Mouse (Mus musculus): ENCODE results near the gene Chrdl2. TPM values are rescaled to one million over a fixed set of nuclear protein-coding genes. Genes with fewer than 3 reads are reported as not detected.
A peak's percentile ranks its signal among the peaks of the same experiment; 100 is the strongest.
"Not testable (repeated sequence)": the region's sequence is repeated elsewhere in the genome, so short reads cannot be mapped to it uniquely, and the experiment has no call there.

Gene Chrdl2
- polyA plus RNA-seq, 1 experiment from 2014 or later, result 0.90 TPM

DNA sequence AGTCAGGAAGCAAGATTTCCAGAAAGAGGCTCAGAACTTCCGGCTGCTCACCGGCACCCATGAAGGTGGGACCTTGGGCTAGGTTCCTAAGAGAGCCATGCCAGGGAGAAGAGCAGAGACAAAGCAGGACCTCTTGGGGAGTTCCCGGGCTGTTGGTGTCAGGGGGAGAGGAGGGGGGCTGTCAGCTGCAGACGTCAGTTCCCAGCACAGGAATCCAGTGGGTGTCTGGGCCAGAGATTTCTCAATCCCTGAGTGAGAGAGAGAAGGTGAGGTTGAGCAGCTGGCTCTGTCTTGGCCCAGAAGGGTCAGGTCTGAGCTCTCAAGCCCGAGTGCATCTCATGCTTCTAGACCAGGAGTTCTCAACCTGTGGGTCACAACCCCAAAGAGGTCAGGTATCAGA is 27.7 kb downstream of the Chrdl2 start:
- Histone ChIP-seq H3K4me1 (ENCODE audit: insufficient read depth, low read length) (peaks cover 6% of the 10 kb centered on the region; the same call in 1 of the 2 replicates), H3K9me3 (ENCODE audit: low read length) (no peaks in the 10 kb centered on the region), H3K27ac (ENCODE audit: low read length) (no peak overlapping the region), H3K27me3 (ENCODE audit: insufficient read depth, low read length) (no peaks in the 10 kb centered on the region), H3K4me3 (ENCODE audit: low read length) (no peak overlapping the region), H3K4me2 (replicated peaks; ENCODE audit: low read depth, low read length) (no peak overlapping the region), H3K9ac (replicated peaks; ENCODE audit: low read length) (no peak overlapping the region), H3K36me3 (ENCODE audit: insufficient read depth, low read length) (no peaks in the 10 kb centered on the region)
- no peak for ATAC-seq (ENCODE audit: low FRiP score, low TSS enrichment)
- 63% methylated on average over 5 of the region's 5 CpGs for WGBS

DNA sequence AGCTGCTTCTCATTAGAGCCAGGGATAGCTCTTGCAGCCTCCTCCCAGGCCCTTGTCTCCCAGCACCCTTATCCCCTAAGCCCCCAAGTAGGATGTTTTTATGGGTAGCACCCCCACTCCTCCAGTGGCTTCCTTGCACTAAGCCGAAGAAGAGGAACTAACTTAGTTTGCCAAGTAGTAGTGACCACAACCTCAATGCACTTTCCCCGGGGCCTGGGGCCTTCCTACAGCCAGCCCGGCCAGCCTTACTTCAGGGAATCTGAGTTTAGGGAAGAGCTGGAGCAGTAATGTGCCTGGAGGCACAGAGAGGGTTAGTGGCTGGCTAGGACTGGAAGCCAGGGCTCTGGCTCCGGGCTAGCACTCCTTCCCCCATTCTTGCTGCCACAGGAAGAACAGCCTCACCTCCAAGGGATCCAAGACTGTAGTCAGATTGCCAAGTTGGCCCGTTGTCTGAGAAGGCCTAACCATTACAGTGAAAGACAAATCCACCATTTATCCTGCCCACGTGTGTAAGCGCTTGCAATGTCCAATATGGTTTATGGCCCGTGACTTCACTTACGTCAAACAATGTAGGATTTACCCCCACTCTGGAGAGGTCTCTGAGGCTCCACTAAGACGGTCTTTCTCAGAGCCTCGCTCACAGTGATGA is 29.0 kb downstream of the Chrdl2 start:
- H3K36me3 ChIP-seq (ENCODE audit: insufficient read depth, low read length), result no peaks in the 10 kb centered on the region
- ATAC-seq (ENCODE audit: low FRiP score, low TSS enrichment), result 0 out of 2 replicates have a peak, but pooled peaks have one; percentile 7
- WGBS, result 48% methylated on average over 11 of the region's 11 CpGs
- no peak overlapping the region for H3K4me2 ChIP-seq (replicated peaks; ENCODE audit: low read depth, low read length)
- no peak overlapping the region for H3K9ac ChIP-seq (replicated peaks; ENCODE audit: low read length)
- no peak overlapping the region for H3K4me3 ChIP-seq (ENCODE audit: low read length)
- H3K27ac ChIP-seq (ENCODE audit: low read length), result no peak overlapping the region
- H3K27me3 ChIP-seq (ENCODE audit: insufficient read depth, low read length), result no peaks in the 10 kb centered on the region
- H3K9me3 ChIP-seq (ENCODE audit: low read length), result no peaks in the 10 kb centered on the region
- peaks cover 6% of the 10 kb centered on the region; the same call in 1 of the 2 replicates for H3K4me1 ChIP-seq (ENCODE audit: insufficient read depth, low read length)

GRCm38 (mm10) chr7:100036050-100036449 is 30.1 kb downstream of the Chrdl2 start:
- Histone ChIP-seq H3K36me3 (ENCODE audit: insufficient read depth, low read length) (no peaks in the 10 kb centered on the region), H3K4me1 (ENCODE audit: insufficient read depth, low read length) (peaks cover 9% of the 10 kb centered on the region; the same call in 1 of the 2 replicates), H3K27ac (ENCODE audit: low read length) (no peak overlapping the region), H3K9ac (replicated peaks; ENCODE audit: low read length) (no peak overlapping the region), H3K9me3 (ENCODE audit: low read length) (no peaks in the 10 kb centered on the region), H3K4me3 (ENCODE audit: low read length) (no peak overlapping the region), H3K27me3 (ENCODE audit: insufficient read depth, low read length) (no peaks in the 10 kb centered on the region), H3K4me2 (replicated peaks; ENCODE audit: low read depth, low read length) (no peak overlapping the region)
- WGBS, result 70% methylated on average over 7 of the region's 7 CpGs
- no peak for ATAC-seq (ENCODE audit: low FRiP score, low TSS enrichment)

DNA sequence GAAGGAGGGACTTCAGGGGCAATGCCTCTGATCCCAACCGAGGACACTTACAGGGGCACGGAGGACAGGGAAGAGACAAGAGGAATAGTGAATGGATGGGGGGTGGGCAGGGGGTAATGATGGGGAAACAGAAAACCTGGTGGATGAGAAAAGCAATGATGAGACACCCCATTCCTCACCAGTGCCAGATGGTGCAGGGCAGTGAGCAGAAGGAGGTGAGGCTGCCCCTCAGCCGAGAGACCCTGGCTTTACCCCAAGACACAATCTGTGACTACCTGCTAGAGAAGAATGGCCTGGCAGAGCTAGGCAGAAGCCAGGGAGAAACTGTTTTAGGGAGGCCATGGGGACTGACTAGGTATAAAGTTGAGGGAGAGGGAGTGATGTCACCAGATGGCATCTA is 30.5 kb downstream of the Chrdl2 start:
- no peak overlapping the region for H3K4me2 ChIP-seq (replicated peaks; ENCODE audit: low read depth, low read length)
- H3K9ac ChIP-seq (replicated peaks; ENCODE audit: low read length), result no peak overlapping the region
- peaks cover 9% of the 10 kb centered on the region; the same call in 1 of the 2 replicates for H3K4me1 ChIP-seq (ENCODE audit: insufficient read depth, low read length)
- 60% methylated on average over 3 of the region's 3 CpGs for WGBS
- no peaks in the 10 kb centered on the region for H3K27me3 ChIP-seq (ENCODE audit: insufficient read depth, low read length)
- ATAC-seq (ENCODE audit: low FRiP score, low TSS enrichment), result no peak
- H3K4me3 ChIP-seq (ENCODE audit: low read length), result no peak overlapping the region
- H3K27ac ChIP-seq (ENCODE audit: low read length), result no peak overlapping the region
- no peaks in the 10 kb centered on the region for H3K36me3 ChIP-seq (ENCODE audit: insufficient read depth, low read length)
- no peaks in the 10 kb centered on the region for H3K9me3 ChIP-seq (ENCODE audit: low read length)

GRCm38 (mm10) chr7:100042120-100042519 is 36.1 kb downstream of the Chrdl2 start:
- H3K27ac ChIP-seq (ENCODE audit: low read length), result no peak overlapping the region
- no peaks in the 10 kb centered on the region for H3K9me3 ChIP-seq (ENCODE audit: low read length)
- ATAC-seq (ENCODE audit: low FRiP score, low TSS enrichment), result peak; percentile 58
- H3K27me3 ChIP-seq (ENCODE audit: insufficient read depth, low read length), result no peaks in the 10 kb centered on the region
- H3K36me3 ChIP-seq (ENCODE audit: insufficient read depth, low read length), result no peaks in the 10 kb centered on the region
- H3K4me2 ChIP-seq (replicated peaks; ENCODE audit: low read depth, low read length), result peak overlapping the region; percentile 30; the same call in 1 of the 2 replicates
- peaks cover 30% of the 10 kb centered on the region for H3K4me1 ChIP-seq (ENCODE audit: insufficient read depth, low read length)
- WGBS, result 9% methylated on average over 31 of the region's 31 CpGs
- no peak overlapping the region for H3K9ac ChIP-seq (replicated peaks; ENCODE audit: low read length)
- H3K4me3 ChIP-seq (ENCODE audit: low read length), result no peak overlapping the region

GRCm38 (mm10) chr7:100043096-100043495 is 37.1 kb downstream of the Chrdl2 start:
- Histone ChIP-seq H3K9ac (replicated peaks; ENCODE audit: low read length) (no peak overlapping the region), H3K27me3 (ENCODE audit: insufficient read depth, low read length) (no peaks in the 10 kb centered on the region), H3K36me3 (ENCODE audit: insufficient read depth, low read length) (no peaks in the 10 kb centered on the region), H3K27ac (ENCODE audit: low read length) (no peak overlapping the region), H3K4me1 (ENCODE audit: insufficient read depth, low read length) (peaks cover 30% of the 10 kb centered on the region), H3K4me2 (replicated peaks; ENCODE audit: low read depth, low read length) (no peak overlapping the region), H3K4me3 (ENCODE audit: low read length) (no peak overlapping the region), H3K9me3 (ENCODE audit: low read length) (no peaks in the 10 kb centered on the region)
- 87% methylated on average over 5 of the region's 5 CpGs for WGBS
- ATAC-seq (ENCODE audit: low FRiP score, low TSS enrichment), result 0 out of 2 replicates have a peak, but pooled peaks have one; percentile 5

DNA sequence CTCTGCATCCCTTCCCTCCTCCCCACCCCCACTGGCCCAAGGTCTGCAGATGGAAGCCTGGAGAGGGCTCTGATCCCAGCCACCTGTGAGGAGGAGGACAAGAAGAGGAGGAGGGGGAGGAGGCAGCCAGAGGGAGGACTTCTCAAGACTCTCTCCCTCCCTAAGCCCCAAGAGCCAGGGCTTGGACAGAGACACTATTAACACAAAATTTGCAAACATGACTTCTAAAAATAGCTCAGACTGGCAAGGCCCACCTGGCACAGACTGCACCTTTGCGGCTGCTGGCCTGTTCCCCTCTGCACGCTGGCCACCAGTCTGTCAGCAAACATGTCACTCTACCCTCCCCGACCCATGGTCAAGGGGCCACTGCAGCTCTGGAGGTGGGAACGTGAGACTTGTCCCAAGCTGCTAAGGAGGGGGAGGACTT is 37.6 kb downstream of the Chrdl2 start:
- H3K9ac ChIP-seq (replicated peaks; ENCODE audit: low read length), result no peak overlapping the region
- WGBS, result 16% methylated on average over 4 of the region's 4 CpGs
- H3K36me3 ChIP-seq (ENCODE audit: insufficient read depth, low read length), result no peaks in the 10 kb centered on the region
- no peak overlapping the region for H3K4me3 ChIP-seq (ENCODE audit: low read length)
- H3K4me1 ChIP-seq (ENCODE audit: insufficient read depth, low read length), result peaks cover 30% of the 10 kb centered on the region
- H3K27ac ChIP-seq (ENCODE audit: low read length), result no peak overlapping the region
- H3K4me2 ChIP-seq (replicated peaks; ENCODE audit: low read depth, low read length), result no peak overlapping the region
- no peaks in the 10 kb centered on the region for H3K9me3 ChIP-seq (ENCODE audit: low read length)
- peak; percentile 58 for ATAC-seq (ENCODE audit: low FRiP score, low TSS enrichment)
- no peaks in the 10 kb centered on the region for H3K27me3 ChIP-seq (ENCODE audit: insufficient read depth, low read length)

DNA sequence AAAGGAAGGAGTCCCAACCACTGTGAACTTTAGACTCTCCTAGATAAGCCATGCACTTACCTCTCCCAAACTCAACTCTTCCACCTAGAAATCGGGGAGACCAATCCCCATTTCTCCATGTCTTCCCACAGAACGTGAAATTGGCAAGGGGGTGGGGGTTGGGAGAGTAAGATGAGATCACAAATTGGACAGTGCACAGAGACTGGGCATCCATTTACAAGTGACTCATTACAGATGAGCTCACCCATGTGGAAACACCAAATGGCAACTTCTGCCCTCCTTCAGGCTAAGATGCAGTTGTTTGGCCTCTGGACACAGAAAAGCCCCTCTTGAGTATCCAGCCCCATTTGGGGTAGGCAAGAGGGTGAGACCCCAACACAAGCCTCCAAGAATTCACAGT is 40.5 kb downstream of the Chrdl2 start:
- ATAC-seq (ENCODE audit: low FRiP score, low TSS enrichment), result no peak
- peaks cover 27% of the 10 kb centered on the region for H3K4me1 ChIP-seq (ENCODE audit: insufficient read depth, low read length)
- 51% methylated on average over 2 of the region's 2 CpGs for WGBS
- no peak overlapping the region for H3K27ac ChIP-seq (ENCODE audit: low read length)
- no peaks in the 10 kb centered on the region for H3K9me3 ChIP-seq (ENCODE audit: low read length)
- no peak overlapping the region for H3K9ac ChIP-seq (replicated peaks; ENCODE audit: low read length)
- no peaks in the 10 kb centered on the region for H3K27me3 ChIP-seq (ENCODE audit: insufficient read depth, low read length)
- no peak overlapping the region for H3K4me2 ChIP-seq (replicated peaks; ENCODE audit: low read depth, low read length)
- no peak overlapping the region for H3K4me3 ChIP-seq (ENCODE audit: low read length)
- H3K36me3 ChIP-seq (ENCODE audit: insufficient read depth, low read length), result no peaks in the 10 kb centered on the region

GRCm38 (mm10) chr7:100051904-100052303 is 45.9 kb downstream of the Chrdl2 start:
- H3K27ac ChIP-seq (ENCODE audit: low read length), result no peak overlapping the region
- H3K4me1 ChIP-seq (ENCODE audit: insufficient read depth, low read length), result peaks cover 1% of the 10 kb centered on the region; the same call in 1 of the 2 replicates
- no peaks in the 10 kb centered on the region for H3K9me3 ChIP-seq (ENCODE audit: low read length)
- ATAC-seq (ENCODE audit: low FRiP score, low TSS enrichment), result no peak
- H3K4me2 ChIP-seq (replicated peaks; ENCODE audit: low read depth, low read length), result no peak overlapping the region
- no peak overlapping the region for H3K4me3 ChIP-seq (ENCODE audit: low read length)
- H3K27me3 ChIP-seq (ENCODE audit: insufficient read depth, low read length), result no peaks in the 10 kb centered on the region
- H3K9ac ChIP-seq (replicated peaks; ENCODE audit: low read length), result no peak overlapping the region
- 64% methylated on average over 4 of the region's 4 CpGs for WGBS
- no peaks in the 10 kb centered on the region for H3K36me3 ChIP-seq (ENCODE audit: insufficient read depth, low read length)

- WGBS, result 93% methylated on average over 2 of the region's 2 CpGs
- not testable (repeated sequence) for H3K27ac ChIP-seq (ENCODE audit: low read length); H3K4me2 ChIP-seq (replicated peaks; ENCODE audit: low read depth, low read length); H3K9me3 ChIP-seq (ENCODE audit: low read length); H3K27me3 ChIP-seq (ENCODE audit: insufficient read depth, low read length); ATAC-seq (ENCODE audit: low FRiP score, low TSS enrichment); H3K4me3 ChIP-seq (ENCODE audit: low read length); H3K4me1 ChIP-seq (ENCODE audit: insufficient read depth, low read length); H3K9ac ChIP-seq (replicated peaks; ENCODE audit: low read length); H3K36me3 ChIP-seq (ENCODE audit: insufficient read depth, low read length)
Measured at GRCm38 (mm10) chr7:100052991-100053390, 47.0 kb downstream of the Chrdl2 start.
